Mouse (Mus musculus) intestine, embryonic 15.5 days (tissue): ENCODE results near the gene Gnat2. TPM values are rescaled to one million over a fixed set of nuclear protein-coding genes. Genes with fewer than 3 reads are reported as not detected.

Source experiments
- ATAC-seq: fragments of 200-750 bp; cut with Nextera tagmentation; 2 replicates; pipeline ENCODE4 v1.8.0; 2017; ENCODE audit warnings: moderate TSS enrichment, moderate library complexity
- H3K27ac ChIP-seq: fragments of 300-500 bp; sonication (generic); 2 replicates; pipeline ENCODE4 v1.5.1; 2015; ENCODE audit warnings: mild to moderate bottlenecking, inconsistent platforms
- H3K27me3 ChIP-seq: fragments of 300-500 bp; sonication (generic); replicated peaks from 2 replicates; pipeline ENCODE4 v1.6.1; 2015; ENCODE audit warnings: inconsistent platforms
- H3K36me3 ChIP-seq: fragments of 300-500 bp; sonication (generic); 2 replicates; pipeline ENCODE4 v1.6.1; 2015; ENCODE audit warnings: inconsistent platforms
- H3K4me1 ChIP-seq: fragments of 300-500 bp; sonication (generic); replicated peaks from 2 replicates; pipeline ENCODE4 v1.6.1; 2015; ENCODE audit warnings: inconsistent platforms
- H3K4me2 ChIP-seq: fragments of 300-500 bp; sonication (generic); replicated peaks from 2 replicates; pipeline ENCODE4 v1.6.1; 2015; ENCODE audit warnings: mild to moderate bottlenecking, inconsistent platforms
- H3K4me3 ChIP-seq: fragments of 300-500 bp; sonication (generic); replicated peaks from 2 replicates; pipeline ENCODE4 v1.5.1; 2015; ENCODE audit warnings: inconsistent platforms
- H3K9ac ChIP-seq: fragments of 300-500 bp; sonication (generic); 2 replicates; pipeline ENCODE4 v1.6.1; 2015; ENCODE audit warnings: inconsistent platforms
- H3K9me3 ChIP-seq: fragments of 300-500 bp; sonication (generic); 2 replicates; pipeline ENCODE4 v1.6.1; 2016; ENCODE audit warnings: inconsistent platforms
- WGBS: fragments of 180-500 bp; shearing (Covaris S2); methylation state at CpG from one replicate; pipeline ENCODE4 v1.1.7; 2015; 5-methylcytosine and 5-hydroxymethylcytosine counted together
- polyA plus RNA-seq: library from polyadenylated mRNA; unstranded; fragments of >200 nt; fragmentation: Nextera tagmentation; extraction: Ambion mirVana; gene quantifications from 2 replicates; pipeline ENCODE4 v1.2.1, GENCODE M21; 2015

Gene Gnat2
- polyA plus RNA-seq, 1 experiment from 2014 or later = 1.9 TPM

DNA sequence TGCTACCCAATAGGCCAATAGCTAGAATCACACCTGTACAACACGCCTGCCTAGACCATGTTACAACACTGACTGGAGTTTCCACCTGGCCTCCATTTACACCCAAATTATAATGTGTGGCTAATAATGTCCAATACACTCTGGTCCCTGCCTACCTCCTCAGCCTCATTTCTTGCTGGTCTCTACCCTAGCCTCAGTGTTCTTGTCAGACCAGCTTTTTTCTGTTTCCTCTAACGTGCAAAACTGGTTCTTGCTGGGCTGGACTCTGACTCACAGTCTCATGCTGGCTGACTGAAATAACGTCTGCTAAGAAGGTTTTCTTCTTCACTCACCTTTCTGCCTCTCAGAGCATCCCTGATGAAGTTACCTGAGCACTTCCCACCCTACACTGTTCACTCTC is 33.7 kb downstream of the Gnat2 start:
- no peak overlapping the region for H3K9ac ChIP-seq
- no peak overlapping the region for H3K4me3 ChIP-seq
- no peaks in the 10 kb centered on the region for H3K27me3 ChIP-seq
- ATAC-seq = no peak
- 0 out of 2 replicates have a peak, but pooled peaks cover under 1% of the 10 kb centered on the region for H3K36me3 ChIP-seq
- no peaks in the 10 kb centered on the region for H3K9me3 ChIP-seq
- WGBS = 76% methylated on average over 3 of the region's 3 CpGs
- H3K27ac ChIP-seq = no peak overlapping the region
- no peak overlapping the region for H3K4me2 ChIP-seq
- H3K4me1 ChIP-seq = peaks cover 3% of the 10 kb centered on the region

DNA sequence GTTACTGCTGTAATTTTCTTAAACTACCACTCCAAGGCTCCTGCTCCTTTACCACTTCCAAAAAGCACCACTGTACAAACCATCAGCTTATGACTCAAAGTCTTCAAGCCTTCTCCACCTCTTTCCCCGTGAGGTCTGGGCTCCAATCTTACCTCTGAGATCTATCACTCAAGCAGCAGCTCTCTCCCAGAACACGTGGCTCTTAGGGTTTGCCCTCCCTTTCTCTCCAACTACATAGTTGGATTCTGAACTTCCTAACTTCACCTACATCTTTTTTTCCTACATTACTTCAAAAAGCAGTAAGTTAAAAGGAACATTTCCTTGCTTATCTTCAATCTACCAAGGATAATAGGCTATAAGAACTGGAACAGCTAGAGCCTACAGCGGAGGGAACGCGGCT is 35.9 kb downstream of the Gnat2 start:
- WGBS = 66% methylated on average over 5 of the region's 5 CpGs
- ATAC-seq = no peak

DNA sequence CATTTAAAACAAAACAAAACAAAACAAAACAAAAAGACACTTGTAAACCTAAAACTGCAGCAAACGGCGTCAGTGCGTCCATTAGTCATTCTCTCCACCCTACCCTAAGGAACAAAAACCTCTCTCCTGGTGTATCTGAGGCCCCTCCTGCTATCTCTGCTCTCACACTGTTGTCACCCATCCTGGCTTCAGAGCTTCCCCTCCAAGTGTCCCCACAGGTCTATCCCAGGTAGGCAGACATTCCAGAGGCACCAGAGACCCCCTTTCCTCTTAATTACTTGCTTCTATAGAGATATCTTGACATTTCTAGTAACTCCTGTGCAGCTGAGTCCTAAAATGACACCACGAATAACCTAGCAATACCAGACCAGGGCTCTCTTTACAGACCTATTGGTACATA is 36.8 kb downstream of the Gnat2 start:
- Histone ChIP-seq H3K36me3 (no peaks in the 10 kb centered on the region), H3K27ac (no peak overlapping the region)
- WGBS = 85% methylated on average over 4 of the region's 4 CpGs

More for the DNA sequence above, 35.9 kb downstream of the Gnat2 start:
- Histone ChIP-seq H3K9ac (no peak overlapping the region), H3K4me1 (peaks cover 14% of the 10 kb centered on the region), H3K27me3 (no peaks in the 10 kb centered on the region), H3K9me3 (no peaks in the 10 kb centered on the region), H3K4me2 (no peak overlapping the region), H3K27ac (no peak overlapping the region), H3K36me3 (no peaks in the 10 kb centered on the region), H3K4me3 (no peak overlapping the region)

GRCm38 (mm10) chr3:108129804-108130203 is 37.2 kb downstream of the Gnat2 start:
- Histone ChIP-seq H3K9me3 (no peaks in the 10 kb centered on the region), H3K36me3 (no peaks in the 10 kb centered on the region), H3K9ac (no peak overlapping the region), H3K4me1 (peaks cover 14% of the 10 kb centered on the region), H3K27me3 (no peaks in the 10 kb centered on the region), H3K4me3 (no peak overlapping the region), H3K27ac (no peak overlapping the region), H3K4me2 (no peak overlapping the region)
- ATAC-seq = no peak
- 81% methylated on average over 4 of the region's 4 CpGs for WGBS

More for the DNA sequence above, 36.8 kb downstream of the Gnat2 start:
- ATAC-seq = no peak
- Histone ChIP-seq H3K9ac (no peak overlapping the region), H3K27me3 (no peaks in the 10 kb centered on the region), H3K4me1 (peaks cover 14% of the 10 kb centered on the region), H3K4me3 (no peak overlapping the region), H3K9me3 (no peaks in the 10 kb centered on the region), H3K4me2 (no peak overlapping the region)

DNA sequence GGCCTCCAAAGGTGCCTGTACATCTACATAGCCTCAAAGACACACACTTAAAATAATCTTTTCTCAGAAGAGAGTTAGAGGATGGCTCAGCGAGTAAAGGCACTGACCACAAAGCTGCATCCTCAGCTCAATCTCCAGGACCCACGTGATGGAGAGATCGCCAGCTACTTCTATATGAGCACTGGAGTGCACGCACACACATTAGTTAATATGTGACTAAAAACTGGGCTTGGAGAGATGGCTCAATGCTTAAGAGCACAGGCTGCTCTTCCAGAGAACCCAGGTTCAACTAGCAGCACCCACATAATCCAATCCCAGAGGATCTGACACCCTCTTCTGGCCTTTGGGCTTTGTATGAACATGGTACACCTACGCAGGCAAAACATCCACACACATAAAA is 38.6 kb downstream of the Gnat2 start:
- no peak overlapping the region for H3K4me2 ChIP-seq
- 59% methylated on average over 5 of the region's 5 CpGs for WGBS

GRCm38 (mm10) chr3:108131821-108132220 is 39.2 kb downstream of the Gnat2 start:
- H3K4me1 ChIP-seq = peaks cover 14% of the 10 kb centered on the region
- no peak overlapping the region for H3K4me2 ChIP-seq
- H3K4me3 ChIP-seq = no peak overlapping the region
- no peaks in the 10 kb centered on the region for H3K9me3 ChIP-seq
- peak overlapping the region; percentile 61 for H3K27ac ChIP-seq
- H3K9ac ChIP-seq = no peak overlapping the region
- 67% methylated on average over 1 of the region's 1 CpGs for WGBS
- peak; percentile 52 for ATAC-seq
- H3K36me3 ChIP-seq = no peaks in the 10 kb centered on the region; the same call in 1 of the 2 replicates
- H3K27me3 ChIP-seq = no peaks in the 10 kb centered on the region

More for the DNA sequence above, 38.6 kb downstream of the Gnat2 start:
- Histone ChIP-seq H3K4me1 (peaks cover 14% of the 10 kb centered on the region), H3K27me3 (no peaks in the 10 kb centered on the region), H3K4me3 (no peak overlapping the region), H3K9ac (no peak overlapping the region), H3K27ac (peak overlapping the region; percentile 61), H3K9me3 (no peaks in the 10 kb centered on the region), H3K36me3 (no peaks in the 10 kb centered on the region)
- peak; percentile 85 for ATAC-seq

DNA sequence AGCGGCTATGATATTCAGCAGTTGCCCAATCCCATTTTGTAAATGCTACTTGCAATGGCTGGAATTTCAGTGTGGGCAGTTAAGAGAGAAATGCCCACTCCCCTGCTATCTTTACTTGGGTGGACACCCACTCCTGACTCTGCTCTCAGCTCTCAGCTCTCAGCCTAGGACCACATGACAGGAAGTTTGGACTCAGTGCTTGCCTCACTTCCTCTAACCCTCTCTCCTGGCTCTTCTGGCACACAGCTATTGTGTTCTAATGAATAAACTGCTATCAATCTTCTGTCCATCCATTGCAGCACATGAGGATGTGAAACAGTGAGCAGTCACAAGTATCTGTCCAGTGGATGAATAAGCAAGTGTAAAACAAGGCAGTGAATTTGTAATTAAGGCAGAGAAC is 39.9 kb downstream of the Gnat2 start:
- Histone ChIP-seq H3K27me3 (no peaks in the 10 kb centered on the region), H3K4me1 (peaks cover 14% of the 10 kb centered on the region), H3K9ac (no peak overlapping the region), H3K27ac (peak overlapping the region; percentile 61), H3K4me2 (no peak overlapping the region), H3K9me3 (no peaks in the 10 kb centered on the region), H3K36me3 (no peaks in the 10 kb centered on the region; the same call in 1 of the 2 replicates), H3K4me3 (no peak overlapping the region)
- WGBS = 82% methylated on average over 1 of the region's 1 CpGs
- no peak for ATAC-seq

GRCm38 (mm10) chr3:108134701-108135100 is 42.1 kb downstream of the Gnat2 start:
- no peak for ATAC-seq
- H3K27ac ChIP-seq = no peak overlapping the region
- no peaks in the 10 kb centered on the region for H3K9me3 ChIP-seq
- peaks cover 14% of the 10 kb centered on the region for H3K4me1 ChIP-seq
- H3K27me3 ChIP-seq = no peaks in the 10 kb centered on the region
- no peak overlapping the region for H3K9ac ChIP-seq
- H3K4me3 ChIP-seq = no peak overlapping the region
- H3K4me2 ChIP-seq = no peak overlapping the region
- WGBS = 83% methylated on average over 11 of the region's 11 CpGs
- no peaks in the 10 kb centered on the region; the same call in 1 of the 2 replicates for H3K36me3 ChIP-seq

DNA sequence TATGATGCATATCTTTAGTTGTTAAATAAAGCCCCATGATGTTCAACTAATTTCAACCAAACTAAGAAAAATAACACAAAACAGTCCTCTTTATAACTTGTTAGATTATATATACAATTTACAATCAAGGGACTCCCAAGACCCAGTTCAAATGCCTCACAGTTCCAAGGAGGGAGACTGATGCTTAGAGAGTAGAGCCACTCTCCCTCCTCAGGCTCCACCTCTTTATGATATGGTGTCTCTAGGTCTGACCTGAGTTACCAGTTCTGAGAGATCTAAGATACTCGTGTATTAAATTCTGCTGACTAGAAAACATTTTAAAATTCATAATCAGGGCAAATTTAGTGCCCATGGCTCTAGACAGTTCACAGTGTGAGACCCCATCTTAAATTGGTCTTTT is 46.5 kb downstream of the Gnat2 start:
- 49% methylated on average over 1 of the region's 1 CpGs for WGBS

GRCm38 (mm10) chr3:108140786-108141185 is 48.2 kb downstream of the Gnat2 start:
- Histone ChIP-seq H3K4me2 (no peak overlapping the region), H3K9ac (no peak overlapping the region), H3K27ac (no peak overlapping the region), H3K4me1 (no peaks in the 10 kb centered on the region; the same call in 1 of the 2 replicates), H3K36me3 (peaks cover 4% of the 10 kb centered on the region; the same call in 1 of the 2 replicates), H3K27me3 (no peaks in the 10 kb centered on the region), H3K9me3 (no peaks in the 10 kb centered on the region), H3K4me3 (no peak overlapping the region)
- WGBS = 84% methylated on average over 4 of the region's 4 CpGs
- no peak for ATAC-seq

More for the DNA sequence above, 46.5 kb downstream of the Gnat2 start:
- H3K27ac ChIP-seq = no peak overlapping the region
- H3K36me3 ChIP-seq = peaks cover 4% of the 10 kb centered on the region; the same call in 1 of the 2 replicates
- no peaks in the 10 kb centered on the region for H3K27me3 ChIP-seq
- 0 out of 2 replicates have a peak, but pooled peaks have one; percentile 69 for ATAC-seq
- no peaks in the 10 kb centered on the region for H3K9me3 ChIP-seq
- H3K4me2 ChIP-seq = no peak overlapping the region
- H3K4me1 ChIP-seq = no peaks in the 10 kb centered on the region; the same call in 1 of the 2 replicates
- H3K9ac ChIP-seq = no peak overlapping the region
- H3K4me3 ChIP-seq = no peak overlapping the region

GRCm38 (mm10) chr3:108145534-108146445 is 53.2 kb downstream of the Gnat2 start, which contains the start of gene Gnai3:
Gene Gnai3, minus strand, starts transcription at chr3:108146146.
- peak; percentile 98 for ATAC-seq
- Histone ChIP-seq H3K4me1 (peaks cover 4% of the 10 kb centered on the region; the same call in 1 of the 2 replicates), H3K27ac (peak within 1 kb of the TSS; percentile 93), H3K9ac (peak within 1 kb of the TSS; percentile 95), H3K9me3 (no peaks in the 10 kb centered on the region), H3K36me3 (no peaks in the 10 kb centered on the region), H3K4me3 (peak within 1 kb of the TSS; percentile 98), H3K27me3 (no peaks in the 10 kb centered on the region), H3K4me2 (peak within 1 kb of the TSS; percentile 76)
- under 1% methylated on average over 63 of the region's 63 CpGs for WGBS

DNA sequence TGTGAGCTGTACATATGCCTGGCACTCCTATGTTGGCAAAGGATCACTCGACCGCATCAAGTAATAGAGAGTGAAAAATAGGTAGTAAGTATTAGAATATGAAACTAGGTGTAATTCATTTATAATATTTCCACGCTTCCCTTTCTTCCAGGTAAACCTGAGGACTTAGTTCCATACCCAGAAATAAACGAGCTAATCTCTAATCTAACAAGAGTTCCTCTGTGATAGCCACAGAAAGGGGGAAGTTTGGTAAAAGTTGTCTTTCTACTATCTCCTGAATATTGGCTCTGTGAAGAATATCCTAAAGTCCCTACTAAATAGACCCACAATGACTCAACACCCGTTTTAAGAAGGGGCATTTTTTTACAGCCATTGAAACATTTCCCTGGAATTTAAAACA is 54.1 kb downstream of the Gnat2 start:
- Histone ChIP-seq H3K27me3 (no peaks in the 10 kb centered on the region), H3K9ac (peak overlapping the region; percentile 95), H3K27ac (peak overlapping the region; percentile 93; the same call in 1 of the 2 replicates), H3K4me1 (peaks cover 4% of the 10 kb centered on the region; the same call in 1 of the 2 replicates), H3K36me3 (no peaks in the 10 kb centered on the region), H3K4me3 (peak overlapping the region; percentile 98), H3K4me2 (peak overlapping the region; percentile 76), H3K9me3 (no peaks in the 10 kb centered on the region)
- WGBS = 51% methylated on average over 5 of the region's 5 CpGs
- ATAC-seq = no peak
